Comparison of ENCODE assay signal across 8 mouse cellular contexts in genomic region chr2:124610586-124611105, GRCm38 (mm10).
DNase-seq lines count a peak whose midpoint lies in the region; ATAC-seq and TF ChIP-seq lines count a peak whose summit lies in the region.

No protein-coding gene starts in this region.

- peaks cover 51% of the 10 kb centered on the region for H3K4me1 ChIP-seq in heart, embryonic 15.5 days (replicated peaks)
- H3K4me1 ChIP-seq in forebrain, embryonic 15.5 days: peaks cover 36% of the 10 kb centered on the region
- peaks cover 9% of the 10 kb centered on the region for H3K4me1 ChIP-seq in liver, postnatal 0 days (ENCODE audit: insufficient read depth)

- H3K4me3 ChIP-seq in heart, embryonic 15.5 days: peak overlapping the region; percentile 92
- H3K4me3 ChIP-seq in forebrain, embryonic 15.5 days: peak overlapping the region; percentile 71
- peak overlapping the region; percentile 60 for H3K4me3 ChIP-seq in liver, postnatal 0 days (ENCODE audit: low read depth, low read length)

- peak overlapping the region; percentile 69 for H3K4me2 ChIP-seq in heart, embryonic 15.5 days
- peak overlapping the region; percentile 85 for H3K4me2 ChIP-seq in forebrain, embryonic 15.5 days (replicated peaks)
- peak overlapping the region; percentile 86 for H3K4me2 ChIP-seq in liver, postnatal 0 days (ENCODE audit: low read depth, low read length)

- intact Hi-C loops in heart, postnatal 14 days (cut with DNase I): loop anchor here (2.0 to 5.0 kb wide), 4 partner anchors 42 to 510 kb away; no protein-coding TSS in a partner anchor

- no peak for TF ChIP-seq CTCF in liver, postnatal 0 days (IDR thresholded peaks at IDR 0.05; ENCODE audit: low read depth)

- peak overlapping the region; percentile 95 for H3K9ac ChIP-seq in heart, embryonic 15.5 days
- peak overlapping the region; percentile 80 for H3K9ac ChIP-seq in forebrain, embryonic 15.5 days (replicated peaks)
- peak overlapping the region; percentile 54 for H3K9ac ChIP-seq in liver, postnatal 0 days (replicated peaks)

- H3K27ac ChIP-seq in heart, embryonic 15.5 days: peak overlapping the region; percentile 98
- H3K27ac ChIP-seq in forebrain, embryonic 15.5 days (replicated peaks): peak overlapping the region; percentile 89
- peak overlapping the region; percentile 75 for H3K27ac ChIP-seq in liver, postnatal 0 days (ENCODE audit: low read depth)

- no peaks in the 10 kb centered on the region for H3K9me3 ChIP-seq in heart, embryonic 15.5 days (replicated peaks)
- H3K9me3 ChIP-seq in forebrain, embryonic 15.5 days: no peaks in the 10 kb centered on the region
- H3K9me3 ChIP-seq in liver, postnatal 0 days (ENCODE audit: low read length): no peaks in the 10 kb centered on the region

- TF ChIP-seq EP300 in liver, postnatal 0 days (IDR thresholded peaks at IDR 0.05; ENCODE audit: low read depth): no peak

- under 1% methylated on average over 39 of the region's 39 CpGs for WGBS in heart, embryonic 15.5 days
- 0% methylated on average over 38 of the region's 39 CpGs for WGBS in forebrain, embryonic 15.5 days
- WGBS in liver, postnatal 0 days (ENCODE audit: insufficient replicate concordance): 2% methylated on average over 39 of the region's 39 CpGs

- DNase-seq in heart, postnatal 14 days: no peak
- peak; percentile 27 for DNase-seq in R1 (ENCODE audit: low read depth, low spot score)
- DNase-seq in liver, postnatal 0 days: no peak
- DNase-seq in natural killer cell, adult 2 months (ENCODE audit: low spot score in 2 of 2): no peak
- DNase-seq in adrenal gland, adult 8-10 months: no peak

- no peak for ATAC-seq in heart, embryonic 15.5 days (replicated peaks; ENCODE audit: insufficient number of reproducible peaks, insufficient read depth, low FRiP score, low read depth)
- no peak for ATAC-seq in forebrain, embryonic 15.5 days (replicated peaks)
- no peak; the same call in 1 of the 2 replicates for ATAC-seq in liver, postnatal 0 days
- no peak for ATAC-seq in monocyte, adult 5-6 weeks (replicated peaks; ENCODE audit: insufficient number of reproducible peaks, low FRiP score, low TSS enrichment, poor library complexity, severe bottlenecking)

- no peaks in the 10 kb centered on the region for H3K27me3 ChIP-seq in heart, embryonic 15.5 days
- no peaks in the 10 kb centered on the region for H3K27me3 ChIP-seq in forebrain, embryonic 15.5 days
- peaks cover 17% of the 10 kb centered on the region for H3K27me3 ChIP-seq in liver, postnatal 0 days (ENCODE audit: insufficient read depth, low read length)

- H3K36me3 ChIP-seq in heart, embryonic 15.5 days: no peaks in the 10 kb centered on the region
- H3K36me3 ChIP-seq in forebrain, embryonic 15.5 days: no peaks in the 10 kb centered on the region
- no peaks in the 10 kb centered on the region for H3K36me3 ChIP-seq in liver, postnatal 0 days (replicated peaks; ENCODE audit: insufficient read depth, low read length)
